Mouse (Mus musculus): ENCODE measurements around the gene Vdr.

GRCm38 (mm10) chr15:97904339-97904991, 6.0 kb downstream of the Vdr start:
- TF ChIP-seq CTCF (IDR thresholded peaks at IDR 0.05; ENCODE audit: low read depth, low read length) (no peak), POLR2A (IDR thresholded peaks at IDR 0.05; ENCODE audit: extremely low read depth, insufficient read depth, low read length) (no peak)
